Mouse (Mus musculus): ENCODE results near the gene Otulin. TPM values are rescaled to one million over a fixed set of nuclear protein-coding genes. Genes with fewer than 3 reads are reported as not detected.

Gene Otulin
- polyA plus RNA-seq, 1 experiment from 2014 or later, result 41.8 TPM

- WGBS, result 59% methylated on average over 3 of the region's 3 CpGs
Observed at GRCm38 (mm10) chr15:27581640-27582039, 48.9 kb downstream of the Otulin start.

GRCm38 (mm10) chr15:27580771-27581170, 49.7 kb downstream of the Otulin start:
- ATAC-seq (ENCODE audit: insufficient read depth) (no peak), DNase-seq (no peak)
- H3K4me1 ChIP-seq (ENCODE audit: insufficient read depth), result no peaks in the 10 kb centered on the region
- H3K4me3 ChIP-seq (ENCODE audit: low read depth, low read length), result no peak overlapping the region
- TF ChIP-seq CTCF (IDR thresholded peaks at IDR 0.05; ENCODE audit: low read depth), result no peak
- no peaks in the 10 kb centered on the region for H3K27me3 ChIP-seq (ENCODE audit: insufficient read depth, low read length)
- WGBS, result 83% methylated on average over 2 of the region's 2 CpGs
- no peak overlapping the region for H3K9ac ChIP-seq
- no peak overlapping the region for H3K4me2 ChIP-seq
- H3K27ac ChIP-seq (ENCODE audit: low read depth), result no peak overlapping the region
- no peaks in the 10 kb centered on the region for H3K9me3 ChIP-seq (ENCODE audit: low read depth, low read length)
- H3K36me3 ChIP-seq (ENCODE audit: insufficient read depth), result no peaks in the 10 kb centered on the region

More at GRCm38 (mm10) chr15:27581640-27582039, 48.9 kb downstream of the Otulin start:
- no peaks in the 10 kb centered on the region for H3K9me3 ChIP-seq (ENCODE audit: low read depth, low read length)
- H3K27ac ChIP-seq (ENCODE audit: low read depth), result no peak overlapping the region
- no peak overlapping the region for H3K4me3 ChIP-seq (ENCODE audit: low read depth, low read length)
- TF ChIP-seq CTCF (IDR thresholded peaks at IDR 0.05; ENCODE audit: low read depth), result no peak
- no peaks in the 10 kb centered on the region for H3K4me1 ChIP-seq (ENCODE audit: insufficient read depth)
- H3K9ac ChIP-seq, result no peak overlapping the region
- ATAC-seq (ENCODE audit: insufficient read depth) (no peak), DNase-seq (no peak)
- no peaks in the 10 kb centered on the region for H3K36me3 ChIP-seq (ENCODE audit: insufficient read depth)
- no peak overlapping the region for H3K4me2 ChIP-seq
- H3K27me3 ChIP-seq (ENCODE audit: insufficient read depth, low read length), result no peaks in the 10 kb centered on the region

GRCm38 (mm10) chr15:27579853-27580252, 50.6 kb downstream of the Otulin start:
- no peak for DNase-seq
- Histone ChIP-seq H3K4me1 (ENCODE audit: insufficient read depth) (peaks cover 3% of the 10 kb centered on the region; the same call in 1 of the 2 replicates), H3K9ac (no peak overlapping the region), H3K9me3 (ENCODE audit: low read depth, low read length) (no peaks in the 10 kb centered on the region), H3K27ac (ENCODE audit: low read depth) (no peak overlapping the region), H3K4me3 (ENCODE audit: low read depth, low read length) (no peak overlapping the region), H3K4me2 (no peak overlapping the region), H3K36me3 (ENCODE audit: insufficient read depth) (no peaks in the 10 kb centered on the region), H3K27me3 (ENCODE audit: insufficient read depth, low read length) (no peaks in the 10 kb centered on the region)
- TF ChIP-seq CTCF (IDR thresholded peaks at IDR 0.05; ENCODE audit: low read depth), result no peak
- WGBS, result 80% methylated on average over 2 of the region's 2 CpGs
- no peak for ATAC-seq (ENCODE audit: insufficient read depth)

GRCm38 (mm10) chr15:27578918-27579317, 51.6 kb downstream of the Otulin start:
- TF ChIP-seq CTCF (IDR thresholded peaks at IDR 0.05; ENCODE audit: low read depth), result no peak
- H3K4me1 ChIP-seq (ENCODE audit: insufficient read depth), result peaks cover 3% of the 10 kb centered on the region; the same call in 1 of the 2 replicates
- WGBS, result 88% methylated on average over 6 of the region's 6 CpGs
- DNase-seq, result no peak
- no peak overlapping the region for H3K4me3 ChIP-seq (ENCODE audit: low read depth, low read length)
- H3K36me3 ChIP-seq (ENCODE audit: insufficient read depth), result no peaks in the 10 kb centered on the region
- no peak for ATAC-seq (ENCODE audit: insufficient read depth)
- H3K27ac ChIP-seq (ENCODE audit: low read depth), result no peak overlapping the region
- no peaks in the 10 kb centered on the region for H3K9me3 ChIP-seq (ENCODE audit: low read depth, low read length)
- H3K27me3 ChIP-seq (ENCODE audit: insufficient read depth, low read length), result no peaks in the 10 kb centered on the region
- no peak overlapping the region for H3K9ac ChIP-seq
- no peak overlapping the region for H3K4me2 ChIP-seq

GRCm38 (mm10) chr15:27577915-27578780, 52.3 kb downstream of the Otulin start:
- Histone ChIP-seq H3K27me3 (ENCODE audit: insufficient read depth, low read length) (no peaks in the 10 kb centered on the region), H3K9ac (no peak overlapping the region), H3K27ac (ENCODE audit: low read depth) (no peak overlapping the region), H3K4me3 (ENCODE audit: low read depth, low read length) (no peak overlapping the region), H3K9me3 (ENCODE audit: low read depth, low read length) (no peaks in the 10 kb centered on the region), H3K4me2 (no peak overlapping the region), H3K36me3 (ENCODE audit: insufficient read depth) (no peaks in the 10 kb centered on the region), H3K4me1 (ENCODE audit: insufficient read depth) (peaks cover 3% of the 10 kb centered on the region; the same call in 1 of the 2 replicates)
- ATAC-seq (ENCODE audit: insufficient read depth) (no peak), DNase-seq (no peak)
- TF ChIP-seq CTCF (IDR thresholded peaks at IDR 0.05; ENCODE audit: low read depth), result no peak
- 80% methylated on average over 16 of the region's 16 CpGs for WGBS

GRCm38 (mm10) chr15:27576886-27577285, 53.6 kb downstream of the Otulin start:
- Histone ChIP-seq H3K9me3 (ENCODE audit: low read depth, low read length) (no peaks in the 10 kb centered on the region), H3K27me3 (ENCODE audit: insufficient read depth, low read length) (no peaks in the 10 kb centered on the region), H3K4me3 (ENCODE audit: low read depth, low read length) (no peak overlapping the region), H3K9ac (no peak overlapping the region), H3K4me2 (no peak overlapping the region), H3K36me3 (ENCODE audit: insufficient read depth) (no peaks in the 10 kb centered on the region), H3K27ac (ENCODE audit: low read depth) (no peak overlapping the region; the same call in 1 of the 2 replicates), H3K4me1 (ENCODE audit: insufficient read depth) (peaks cover 3% of the 10 kb centered on the region; the same call in 1 of the 2 replicates)
- DNase-seq, result no peak
- no peak for ATAC-seq (ENCODE audit: insufficient read depth)
- 85% methylated on average over 1 of the region's 1 CpGs for WGBS
- no peak for TF ChIP-seq CTCF (IDR thresholded peaks at IDR 0.05; ENCODE audit: low read depth)

GRCm38 (mm10) chr15:27575932-27576331, 54.6 kb downstream of the Otulin start:
- 38% methylated on average over 3 of the region's 3 CpGs for WGBS
- Histone ChIP-seq H3K9me3 (ENCODE audit: low read depth, low read length) (no peaks in the 10 kb centered on the region), H3K9ac (no peak overlapping the region), H3K4me1 (ENCODE audit: insufficient read depth) (peaks cover 3% of the 10 kb centered on the region; the same call in 1 of the 2 replicates), H3K4me2 (no peak overlapping the region), H3K27me3 (ENCODE audit: insufficient read depth, low read length) (no peaks in the 10 kb centered on the region), H3K27ac (ENCODE audit: low read depth) (peak overlapping the region; percentile 42; the same call in 1 of the 2 replicates), H3K36me3 (ENCODE audit: insufficient read depth) (no peaks in the 10 kb centered on the region), H3K4me3 (ENCODE audit: low read depth, low read length) (no peak overlapping the region)
- no peak for TF ChIP-seq CTCF (IDR thresholded peaks at IDR 0.05; ENCODE audit: low read depth)
- DNase-seq, result peak; percentile 76
- peak; percentile 90 for ATAC-seq (ENCODE audit: insufficient read depth)

Measured in lung, embryonic 14.5 days (tissue).